ENCODE assay signal across 18 mouse cellular contexts in genomic region chr11:54187377-54187776, GRCm38 (mm10).
DNase-seq lines count a peak whose midpoint lies in the region; ATAC-seq and TF ChIP-seq lines count a peak whose summit lies in the region.
"Had no signal": no experiment of that assay in that cellular context is flagged by ENCODE, and none has a peak within 500 bp of the region (broad histone marks: within the 10 kb centered on the region; RNA-seq: fewer than 3 reads in every experiment).

No protein-coding gene starts in this region.

- WGBS in heart, embryonic 10.5 days = 71% methylated on average over 4 of the region's 4 CpGs
- WGBS in intestine, postnatal 0 days = 30% methylated on average over 4 of the region's 4 CpGs
- 62% methylated on average over 4 of the region's 4 CpGs for WGBS in intestine, embryonic 15.5 days

- H3K9me3 ChIP-seq in heart, embryonic 10.5 days = no peaks in the 10 kb centered on the region
- H3K9me3 ChIP-seq in intestine, postnatal 0 days (ENCODE audit: control insufficient read depth) = no peaks in the 10 kb centered on the region
- no peaks in the 10 kb centered on the region for H3K9me3 ChIP-seq in intestine, embryonic 15.5 days
- H3K9me3 ChIP-seq: G1E had no signal

- no peak for TF ChIP-seq CTCF in intestine, postnatal 0 days (IDR thresholded peaks at IDR 0.05; ENCODE audit: low read depth)

- H3K27me3 ChIP-seq in heart, embryonic 10.5 days (ENCODE audit: insufficient read depth, poor library complexity, severe bottlenecking) = no peaks in the 10 kb centered on the region
- H3K27me3 ChIP-seq in intestine, postnatal 0 days (replicated peaks; ENCODE audit: control insufficient read depth, insufficient read depth, low read length) = no peaks in the 10 kb centered on the region
- H3K27me3 ChIP-seq in intestine, embryonic 15.5 days (replicated peaks) = no peaks in the 10 kb centered on the region
- H3K27me3 ChIP-seq: Patski had no signal

- no peaks in the 10 kb centered on the region for H3K4me1 ChIP-seq in heart, embryonic 10.5 days
- 0 out of 2 replicates have a peak, but pooled peaks cover 5% of the 10 kb centered on the region for H3K4me1 ChIP-seq in intestine, postnatal 0 days (replicated peaks; ENCODE audit: control insufficient read depth, insufficient read depth, low read length)
- no peaks in the 10 kb centered on the region for H3K4me1 ChIP-seq in intestine, embryonic 15.5 days (replicated peaks)

- H3K36me3 ChIP-seq in heart, embryonic 10.5 days = no peaks in the 10 kb centered on the region
- H3K36me3 ChIP-seq in intestine, postnatal 0 days (ENCODE audit: control insufficient read depth, insufficient read depth) = no peaks in the 10 kb centered on the region
- H3K36me3 ChIP-seq in intestine, embryonic 15.5 days = no peaks in the 10 kb centered on the region
- H3K36me3 ChIP-seq: G1E had no signal

- H3K27ac ChIP-seq in heart, embryonic 10.5 days = no peak overlapping the region
- no peak overlapping the region for H3K27ac ChIP-seq in intestine, postnatal 0 days (ENCODE audit: low read depth, low read length)
- H3K27ac ChIP-seq in intestine, embryonic 15.5 days = no peak overlapping the region

- no peak overlapping the region for H3K4me3 ChIP-seq in heart, embryonic 10.5 days
- no peak overlapping the region for H3K4me3 ChIP-seq in intestine, postnatal 0 days (ENCODE audit: low read depth, low read length)
- no peak overlapping the region for H3K4me3 ChIP-seq in intestine, embryonic 15.5 days (replicated peaks)

- no peak overlapping the region for H3K9ac ChIP-seq in intestine, postnatal 0 days (ENCODE audit: low read depth, low read length)
- H3K9ac ChIP-seq in intestine, embryonic 15.5 days = no peak overlapping the region

- H3K4me2 ChIP-seq in intestine, postnatal 0 days (replicated peaks; ENCODE audit: low read depth) = no peak overlapping the region
- no peak overlapping the region for H3K4me2 ChIP-seq in intestine, embryonic 15.5 days (replicated peaks)

- ATAC-seq in intestine, postnatal 0 days = peak; percentile 57; the same call in 1 of the 2 replicates
- ATAC-seq in intestine, embryonic 15.5 days = no peak
- ATAC-seq: activated CD4-positive, CD25-positive, alpha-beta regulatory T cell, adult 4 months; CD4-positive, CD25-positive, alpha-beta regulatory T cell, adult 4 months; Patski had no signal

- peak; percentile 55 for DNase-seq in heart, adult 11 months
- DNase-seq in heart, embryonic 10.5 days (ENCODE audit: low spot score) = no peak
- DNase-seq: adrenal gland, adult 2 months; adrenal gland, adult 8-10 months; adrenal gland, postnatal 10 days; adrenal gland, postnatal 14 days; adrenal gland, postnatal 25 days; adrenal gland, postnatal 36 days; B cell, adult 2 months; cerebellum, adult 11 months; cerebellum, adult 11-12 months; cerebellum, adult 18-20 months had no signal
